Mouse (Mus musculus) kidney, postnatal 14 days (tissue): ENCODE data around the gene Wrap53.
"Not testable (repeated sequence)": the region's sequence is repeated elsewhere in the genome, so short reads cannot be mapped to it uniquely, and the experiment has no call there.

Experiments
- DNase-seq: peaks from one replicate; pipeline ENCODE4 v3.0.0; 2022; ENCODE audit warnings: mixed read lengths

Wrap53 gene

DNA sequence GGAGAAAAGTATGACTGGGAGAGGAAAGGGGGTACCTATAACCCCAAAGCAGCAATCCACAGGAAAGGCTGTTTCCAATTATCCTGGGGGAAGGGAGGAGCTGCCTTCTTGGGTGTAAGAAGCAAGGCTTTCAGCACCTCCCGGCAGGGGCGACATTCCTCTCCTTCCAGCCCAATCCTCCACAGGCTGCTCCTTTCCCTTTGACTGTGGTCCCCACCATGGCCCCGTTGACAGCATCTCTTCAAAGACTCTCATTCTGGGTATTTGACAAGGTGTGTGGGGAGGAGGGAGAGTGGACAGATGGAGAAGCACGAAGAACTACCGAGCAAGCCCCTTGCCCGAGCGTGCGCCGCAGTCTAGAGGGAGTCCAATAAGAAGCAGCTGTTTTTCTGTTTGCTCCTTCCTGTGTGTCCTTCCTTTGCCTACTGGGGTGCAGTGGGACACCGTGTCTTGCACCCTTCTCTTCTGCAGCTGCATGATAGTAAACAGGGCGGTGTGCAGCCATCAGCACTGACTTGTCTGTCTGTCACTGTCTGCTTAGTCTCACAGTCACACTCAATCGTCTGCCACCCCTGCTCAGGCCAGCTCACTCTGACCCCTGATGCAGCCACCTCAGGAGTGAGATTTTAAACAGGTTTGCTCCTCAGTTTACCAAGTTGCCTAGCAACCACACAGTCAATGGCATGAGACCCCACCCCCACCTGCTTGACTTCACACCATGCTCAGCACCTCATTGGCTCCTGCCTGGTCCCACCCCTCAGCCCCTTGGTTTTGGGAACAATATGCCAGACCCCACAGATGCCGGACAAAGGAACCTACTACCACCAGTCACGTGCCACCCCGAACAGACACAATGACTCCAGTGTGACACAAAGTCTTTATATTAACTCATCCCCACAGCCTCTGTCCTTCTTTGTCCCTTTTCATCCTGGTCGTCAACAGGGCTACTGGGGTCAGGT, 18.9 kb downstream of the Wrap53 start:
- no peak for DNase-seq

DNA sequence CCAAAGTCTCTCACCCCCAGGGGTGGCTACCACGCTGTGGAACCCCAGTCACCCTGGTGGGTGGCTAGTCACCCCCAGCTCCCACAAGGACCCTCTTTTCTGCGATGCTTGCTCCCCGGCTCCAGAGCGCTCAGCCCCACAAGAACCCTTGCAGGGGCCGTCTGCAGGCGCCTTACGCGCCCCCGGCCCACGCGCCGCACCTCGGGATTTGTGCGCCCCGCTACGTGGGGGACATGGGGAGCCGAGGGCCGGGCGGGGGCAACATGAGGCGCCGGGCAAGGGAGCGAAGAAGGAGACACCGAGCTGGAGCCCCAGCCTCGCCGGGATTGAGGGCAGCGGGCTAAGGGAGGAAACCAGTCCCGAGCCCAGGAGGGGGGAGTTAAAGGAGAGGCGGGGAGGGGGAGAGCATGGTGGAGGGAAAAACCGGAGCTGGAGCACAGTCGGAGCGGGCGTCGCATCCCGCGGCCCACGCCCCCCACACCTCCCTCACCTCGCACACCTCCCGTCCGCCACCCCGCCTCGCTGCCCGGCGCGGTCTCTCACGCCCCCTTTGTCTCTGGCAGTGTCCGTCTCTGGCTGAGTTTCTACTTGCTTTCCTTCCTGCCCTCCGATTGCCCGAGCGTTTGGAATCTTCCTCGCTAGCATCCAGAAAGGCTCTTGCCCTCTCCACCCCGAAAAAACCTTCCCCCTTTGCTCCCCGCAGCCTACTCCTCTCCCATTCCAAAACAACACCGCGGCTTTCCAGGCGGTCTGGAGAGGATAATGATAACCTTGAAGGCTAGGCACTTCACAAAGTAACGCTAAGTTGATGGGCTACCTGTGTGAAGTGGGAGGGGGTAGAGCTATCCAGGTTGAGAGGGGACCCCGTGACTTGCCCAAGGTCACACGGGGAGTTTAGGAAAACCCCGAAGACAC, 19.9 kb downstream of the Wrap53 start, which contains the start of gene Efnb3:
Efnb3 (minus strand) TSS at position 355 of the 915 bp plus-strand sequence.
- peak; percentile 41 for DNase-seq

DNA sequence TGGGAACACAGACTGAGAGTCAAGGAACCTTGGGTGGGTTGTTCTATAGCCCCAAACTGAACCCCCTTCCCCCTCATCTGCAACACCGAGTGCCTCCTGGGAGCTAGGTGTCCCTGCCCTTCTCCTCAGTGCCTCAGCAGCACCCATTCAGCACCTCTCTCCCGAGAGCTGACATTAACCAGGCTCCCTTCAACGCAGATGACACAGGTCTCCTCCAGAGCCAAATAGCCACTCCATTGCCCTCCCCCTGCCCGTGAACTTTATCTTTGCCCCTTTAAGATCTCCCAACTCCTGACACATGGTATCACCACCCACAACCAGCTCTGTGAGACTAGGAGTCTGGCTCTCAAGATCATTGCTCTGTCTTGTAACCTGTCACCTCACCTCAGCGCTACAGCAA, 20.9 kb downstream of the Wrap53 start:
- DNase-seq: no peak

DNA sequence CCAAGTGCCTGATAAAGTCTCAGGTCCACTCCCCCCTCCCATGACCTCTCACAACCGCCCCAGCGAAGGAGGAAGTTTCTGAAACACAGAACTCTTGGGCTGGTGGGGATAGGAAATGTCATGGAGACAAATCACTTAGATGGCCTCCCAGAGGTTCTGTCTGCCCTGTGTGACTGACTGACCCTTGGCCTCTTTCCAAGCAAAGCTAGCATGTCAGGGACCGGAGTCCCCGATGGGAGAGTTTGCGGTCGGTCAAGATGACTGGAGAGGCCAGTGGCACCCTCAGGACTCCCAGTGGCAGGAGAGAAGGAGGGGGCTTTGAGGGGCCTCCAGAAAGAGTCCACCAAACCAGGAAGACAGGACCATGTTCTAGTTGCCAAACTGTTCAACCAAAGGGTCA, 21.3 kb downstream of the Wrap53 start:
- DNase-seq: peak; percentile 36

GRCm38 (mm10) chr11:69557381-69557958, 22.6 kb downstream of the Wrap53 start:
- DNase-seq: no peak

DNA sequence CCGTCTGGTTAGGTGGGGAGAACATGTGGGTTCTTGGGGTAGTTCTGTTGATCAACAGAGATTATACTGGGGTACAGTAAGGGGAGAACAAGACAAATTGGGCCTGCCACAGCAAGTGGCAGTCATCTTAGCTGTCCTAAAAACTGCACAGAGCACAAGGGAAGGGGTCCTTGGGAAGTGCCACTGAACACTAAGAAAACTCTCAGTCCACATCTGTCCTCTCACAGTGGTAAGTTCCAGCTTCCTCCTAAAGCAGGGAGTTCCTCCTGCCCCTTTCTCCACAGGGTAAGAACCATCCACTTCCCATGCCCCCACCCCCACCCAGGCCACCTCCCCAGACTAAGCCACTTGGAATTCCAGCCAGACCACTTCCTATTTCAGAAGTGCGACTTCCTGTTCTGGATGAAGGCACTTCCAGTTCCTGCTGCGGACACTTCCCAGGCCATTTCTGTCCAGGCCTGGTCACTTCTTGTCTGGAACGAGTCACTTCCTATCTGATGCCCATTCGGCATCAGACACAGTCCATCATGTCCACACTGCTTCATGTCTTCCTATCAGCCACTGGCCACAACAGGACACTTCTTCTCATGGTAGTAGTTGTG, 25.4 kb downstream of the Wrap53 start:
- no peak for DNase-seq

DNA sequence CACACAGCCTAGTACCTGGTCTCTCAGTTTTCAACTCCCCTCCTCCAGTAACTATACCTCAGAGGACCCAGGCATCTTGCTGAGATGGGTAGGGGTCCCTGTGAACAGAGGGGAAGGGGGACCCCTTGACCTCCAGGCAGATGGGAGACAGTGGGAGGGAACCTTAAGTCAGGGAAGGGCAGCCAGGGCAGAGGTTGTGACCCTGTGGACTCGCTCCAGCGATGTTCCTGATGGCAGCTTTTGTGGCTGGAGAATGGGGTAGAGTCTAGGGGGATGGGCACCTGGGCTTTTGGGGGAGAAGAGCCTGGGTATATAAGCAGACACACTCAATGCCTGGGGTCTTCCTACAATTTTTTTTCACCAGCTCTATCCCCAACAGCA, 26.7 kb downstream of the Wrap53 start:
- DNase-seq: no peak

GRCm38 (mm10) chr11:69552622-69553340, 27.3 kb downstream of the Wrap53 start:
- DNase-seq: no peak

- DNase-seq: no peak
These were observed 28.7 kb downstream of the Wrap53 start for GRCm38 (mm10) chr11:69551310-69551709.

GRCm38 (mm10) chr11:69549060-69549656, 30.9 kb downstream of the Wrap53 start, which contains the start of gene Dnah2:
Gene Dnah2 (minus strand): TSS chr11:69549110.
- no peak for DNase-seq

GRCm38 (mm10) chr11:69547071-69547470, 33.0 kb downstream of the Wrap53 start:
- DNase-seq: peak; percentile 63

DNA sequence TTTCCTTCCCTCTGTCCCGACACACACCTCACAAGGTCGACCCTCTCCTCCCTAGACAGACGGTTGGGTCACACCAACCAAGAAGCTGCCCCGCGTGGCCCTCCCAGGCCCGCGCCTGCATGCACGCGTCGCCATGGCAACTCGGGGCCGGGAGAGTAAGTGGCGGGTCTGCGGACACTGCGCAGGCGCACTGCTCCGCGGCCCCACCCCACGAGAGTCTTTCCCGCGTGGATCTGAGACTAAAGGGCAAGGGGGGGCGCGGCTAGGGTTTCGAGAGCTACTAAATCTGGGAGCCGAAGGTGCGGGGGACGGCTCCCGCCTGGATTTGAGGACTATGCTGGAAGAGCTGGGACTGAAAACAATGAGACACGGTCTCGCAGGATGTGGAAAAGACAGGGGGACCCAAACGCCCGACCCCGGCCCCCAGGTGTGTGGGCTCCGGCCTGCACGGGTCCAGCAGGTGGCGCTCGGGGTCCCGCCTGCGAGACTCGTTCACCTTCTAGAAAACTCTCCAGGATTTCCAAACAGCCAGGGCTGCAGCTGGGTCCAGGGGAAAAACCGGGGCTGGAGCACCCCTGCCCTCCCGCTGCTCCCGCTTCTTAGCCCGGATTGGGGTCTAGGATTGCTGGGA, 33.5 kb downstream of the Wrap53 start:
- peak; percentile 86 for DNase-seq

GRCm38 (mm10) chr11:69545957-69546356, 34.1 kb downstream of the Wrap53 start:
- no peak for DNase-seq

- DNase-seq: no peak
These were observed 36.5 kb downstream of the Wrap53 start for GRCm38 (mm10) chr11:69543598-69543997.

- DNase-seq: not testable (repeated sequence)
These were observed 38.3 kb downstream of the Wrap53 start for GRCm38 (mm10) chr11:69541741-69542140.

GRCm38 (mm10) chr11:69540700-69541099, 39.4 kb downstream of the Wrap53 start:
- DNase-seq: no peak

DNA sequence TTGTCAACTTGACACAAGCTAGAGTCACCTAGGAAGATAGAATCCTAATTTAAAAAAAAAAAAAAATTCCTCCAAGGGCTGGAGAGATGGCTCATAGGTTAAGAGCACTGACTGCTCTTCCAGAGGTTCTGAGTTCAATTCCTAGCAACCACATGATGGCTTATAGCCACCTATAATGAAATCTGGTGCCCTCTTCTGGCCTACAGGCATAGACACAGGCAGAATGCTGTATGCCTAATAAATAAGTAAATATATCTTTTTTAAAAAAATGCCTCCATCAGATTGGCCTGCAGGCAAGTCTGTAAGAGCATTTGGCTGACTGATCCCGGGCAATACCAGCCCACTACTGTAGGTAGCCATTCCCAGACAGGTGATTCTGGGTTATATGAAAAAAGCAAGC, 45.1 kb downstream of the Wrap53 start:
- no peak for DNase-seq

DNA sequence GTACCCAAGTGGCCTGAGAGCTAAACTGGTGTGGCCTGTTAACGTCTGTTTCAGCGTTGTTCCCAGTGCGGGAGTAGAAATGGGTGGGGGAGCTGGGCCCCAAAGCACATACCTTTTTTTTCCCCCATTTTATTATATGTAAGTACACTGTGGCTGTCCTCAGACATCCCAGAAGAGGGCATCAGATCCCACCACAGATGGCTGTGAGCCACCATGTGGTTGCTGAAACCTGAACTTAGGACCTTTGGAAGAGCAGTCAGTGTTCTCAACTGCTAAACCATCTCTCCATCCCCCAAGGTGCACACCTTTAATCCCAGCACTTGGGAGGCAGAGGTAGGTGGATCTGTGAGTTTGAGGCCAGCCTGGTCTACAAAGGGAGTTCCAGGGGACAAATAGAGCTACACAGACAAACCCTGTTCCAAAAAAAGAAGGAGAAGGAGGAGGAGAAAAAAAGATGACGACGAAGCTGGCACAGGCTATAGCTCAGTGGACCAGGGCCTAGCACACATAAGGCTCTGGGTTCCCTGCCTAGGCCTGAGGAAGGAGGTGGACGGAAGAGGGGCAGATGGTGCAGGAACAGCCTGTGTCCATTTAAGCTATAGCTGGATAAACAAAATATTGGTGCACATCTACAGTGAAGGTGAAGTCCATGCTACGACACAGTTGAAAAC, 47.4 kb downstream of the Wrap53 start:
- no peak for DNase-seq

DNA sequence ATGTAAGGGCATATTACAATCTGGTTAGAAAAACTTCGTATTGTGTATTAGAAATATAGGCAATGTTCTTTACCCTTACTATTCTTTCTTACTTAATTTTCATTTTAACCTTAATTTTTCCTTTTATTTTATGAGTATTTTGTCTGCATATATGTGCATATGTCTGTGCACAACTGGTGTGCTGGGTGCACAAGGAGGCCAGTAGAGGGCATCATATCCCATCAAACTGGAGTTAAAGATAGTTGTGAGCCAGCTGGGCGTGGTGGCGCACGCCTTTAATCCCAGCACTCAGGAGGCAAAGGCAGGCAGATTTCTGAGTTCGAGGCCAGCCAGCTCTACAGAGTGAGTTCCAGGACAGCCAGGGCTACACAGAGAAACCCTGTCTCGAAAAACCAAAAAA, 49.3 kb downstream of the Wrap53 start:
- DNase-seq: not testable (repeated sequence)

GRCm38 (mm10) chr11:69530281-69530680, 49.8 kb downstream of the Wrap53 start:
- not testable (repeated sequence) for DNase-seq
